Mouse (Mus musculus): ENCODE data around the gene Txndc8.

DNA sequence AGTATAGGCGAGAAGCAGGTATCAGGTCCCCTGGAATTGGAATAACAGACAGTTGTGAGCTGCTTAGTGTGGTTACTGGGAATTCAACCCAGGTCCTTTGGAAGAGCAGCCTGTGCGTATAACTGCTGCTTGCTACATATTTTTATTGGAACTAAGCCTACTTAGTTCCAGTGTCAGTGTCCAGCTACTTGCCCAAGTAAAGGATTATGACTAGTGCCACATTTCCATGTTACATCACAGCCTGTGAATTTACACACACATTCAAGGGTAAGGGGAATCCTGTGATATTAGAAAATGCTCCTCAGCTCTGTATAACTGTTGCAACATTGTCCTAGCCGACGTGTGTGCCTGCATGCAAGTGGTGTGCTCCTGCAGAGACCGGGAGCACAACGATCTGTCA lies 71.6 kb downstream of the Txndc8 start:
- TF ChIP-seq CTCF (conservative IDR thresholded peaks at IDR 0.05 in 1 of 2, IDR thresholded peaks at IDR 0.05 in 1 of 2; ENCODE audit: low read depth in 2 of 2, low read length in 2 of 2): no peak
- no peak for TF ChIP-seq HCFC1 (IDR thresholded peaks at IDR 0.05; ENCODE audit: low read depth, low read length)
- no peak for TF ChIP-seq NELFE (IDR thresholded peaks at IDR 0.05; ENCODE audit: low read depth, low read length)
- no peak for TF ChIP-seq SMC3 (IDR thresholded peaks at IDR 0.05; ENCODE audit: low read depth, low read length)
- no peak for TF ChIP-seq ZC3H11A (IDR thresholded peaks at IDR 0.05; ENCODE audit: low read depth, low read length)
- TF ChIP-seq RAD21 (IDR thresholded peaks at IDR 0.05; ENCODE audit: low read depth, low read length): no peak
- TF ChIP-seq ELF1 (IDR thresholded peaks at IDR 0.05; ENCODE audit: low read depth, low read length): no peak
- no peak for TF ChIP-seq UBTF (IDR thresholded peaks at IDR 0.05; ENCODE audit: low read depth, low read length)
- TF ChIP-seq CHD2 (IDR thresholded peaks at IDR 0.05; ENCODE audit: low read length): no peak
- TF ChIP-seq EP300 (IDR thresholded peaks at IDR 0.05; ENCODE audit: low read length): no peak
- no peak for TF ChIP-seq RCOR1 (conservative IDR thresholded peaks at IDR 0.05; ENCODE audit: low read depth, low read length)
- TF ChIP-seq POLR2A (IDR thresholded peaks at IDR 0.05; ENCODE audit: low read depth, low read length): no peak
- no peak for TF ChIP-seq ZNF384 (IDR thresholded peaks at IDR 0.05; ENCODE audit: low read depth, low read length)
- no peak for TF ChIP-seq TBP (conservative IDR thresholded peaks at IDR 0.05; ENCODE audit: low read depth, low read length)

All from CH12.LX (cell line).